Mouse (Mus musculus) cortical plate, adult 2 months (tissue): ENCODE data around the gene Fxyd5. TPM values are rescaled to one million over a fixed set of nuclear protein-coding genes. Genes with fewer than 3 reads are reported as not detected.
A peak's percentile ranks its signal among the peaks of the same experiment; 100 is the strongest.

ENCODE experiments used
- H3K27ac ChIP-seq: fragments of 200-500 bp; 2 replicates; pipeline ENCODE4 v1.5.1; 2012; ENCODE audit warnings: low read length, control low read depth, inconsistent platforms; ENCODE audit not compliant: insufficient read depth
- H3K4me1 ChIP-seq: fragments of 200-500 bp; 2 replicates; pipeline ENCODE4 v1.6.1; 2011; ENCODE audit warnings: low read length; ENCODE audit not compliant: control insufficient read depth, insufficient read depth
- H3K4me3 ChIP-seq: fragments of 200-500 bp; 2 replicates; pipeline ENCODE4 v1.5.1; 2011; ENCODE audit warnings: mild to moderate bottlenecking, low read length, control low read depth; ENCODE audit not compliant: insufficient read depth
- CTCF ChIP-seq: fragments of 200-500 bp; IDR thresholded peaks from 2 replicates; pipeline ENCODE4 v1.5.1; 2011; ENCODE audit warnings: mild to moderate bottlenecking, control low read depth, low read length; ENCODE audit not compliant: insufficient read depth; ENCODE audit errors: extremely low read depth
- POLR2A ChIP-seq: fragments of 200-500 bp; IDR thresholded peaks from 2 replicates; pipeline ENCODE4 v1.6.1; 2011; ENCODE audit warnings: mild to moderate bottlenecking, low read length, control low read depth; ENCODE audit not compliant: insufficient read depth; ENCODE audit errors: extremely low read depth
- polyA plus RNA-seq: library from polyadenylated mRNA; depleted of rRNA; stranded (reverse); fragments of >200 nt; gene quantifications from 2 replicates; pipeline ENCODE4 v1.2.3, GENCODE M21; 2012

Fxyd5 gene
- polyA plus RNA-seq, 1 experiment = 62.8 TPM

GRCm38 (mm10) chr7:31056448-31056847 lies 14.2 kb upstream of the Fxyd5 start:
- no peak for TF ChIP-seq POLR2A
- TF ChIP-seq CTCF = no peak
- Histone ChIP-seq H3K4me1 (0 out of 2 replicates have a peak, but pooled peaks cover 2% of the 10 kb centered on the region), H3K4me3 (no peak overlapping the region), H3K27ac (no peak overlapping the region)

GRCm38 (mm10) chr7:31055883-31056282 lies 13.6 kb upstream of the Fxyd5 start:
- Histone ChIP-seq H3K27ac (no peak overlapping the region), H3K4me3 (no peak overlapping the region), H3K4me1 (0 out of 2 replicates have a peak, but pooled peaks cover 2% of the 10 kb centered on the region)
- no peak for TF ChIP-seq POLR2A
- TF ChIP-seq CTCF = no peak

GRCm38 (mm10) chr7:31055354-31055824 lies 13.1 kb upstream of the Fxyd5 start:
- TF ChIP-seq POLR2A = no peak
- TF ChIP-seq CTCF = no peak
- H3K27ac ChIP-seq = peak overlapping the region; percentile 38
- peak overlapping the region; percentile 7; the same call in 1 of the 2 replicates for H3K4me3 ChIP-seq
- H3K4me1 ChIP-seq = no peaks in the 10 kb centered on the region

- no peak for TF ChIP-seq POLR2A
- TF ChIP-seq CTCF = no peak
- Histone ChIP-seq H3K27ac (peak overlapping the region; percentile 38), H3K4me1 (no peaks in the 10 kb centered on the region), H3K4me3 (peak overlapping the region; percentile 7; the same call in 1 of the 2 replicates)
Observed at GRCm38 (mm10) chr7:31054661-31055320, 12.5 kb upstream of the Fxyd5 start.

GRCm38 (mm10) chr7:31053882-31054447 lies 11.7 kb upstream of the Fxyd5 start:
- TF ChIP-seq POLR2A (no peak), CTCF (no peak)
- H3K27ac ChIP-seq = peak overlapping the region; percentile 38; the same call in 1 of the 2 replicates
- no peaks in the 10 kb centered on the region; the same call in 1 of the 2 replicates for H3K4me1 ChIP-seq
- peak overlapping the region; percentile 85; the same call in 1 of the 2 replicates for H3K4me3 ChIP-seq

GRCm38 (mm10) chr7:31052636-31053434 lies 10.6 kb upstream of the Fxyd5 start:
- TF ChIP-seq CTCF = no peak
- no peak; the same call in 1 of the 2 replicates for TF ChIP-seq POLR2A
- peak overlapping the region; percentile 83 for H3K27ac ChIP-seq
- peak overlapping the region; percentile 85 for H3K4me3 ChIP-seq
- H3K4me1 ChIP-seq = no peaks in the 10 kb centered on the region; the same call in 1 of the 2 replicates

- H3K4me1 ChIP-seq = no peaks in the 10 kb centered on the region; the same call in 1 of the 2 replicates
- H3K4me3 ChIP-seq = peak overlapping the region; percentile 85
- H3K27ac ChIP-seq = peak overlapping the region; percentile 83; the same call in 1 of the 2 replicates
- no peak for TF ChIP-seq CTCF
- peak; percentile 40; the same call in 1 of the 2 replicates for TF ChIP-seq POLR2A
Observed at GRCm38 (mm10) chr7:31052251-31052635, 10.0 kb upstream of the Fxyd5 start.

- TF ChIP-seq CTCF (no peak), POLR2A (no peak)
- H3K4me3 ChIP-seq = peak within 1 kb of the TSS; percentile 85
- no peaks in the 10 kb centered on the region; the same call in 1 of the 2 replicates for H3K4me1 ChIP-seq
- H3K27ac ChIP-seq = peak within 1 kb of the TSS; percentile 83
Observed at GRCm38 (mm10) chr7:31051321-31052021, 9.2 kb upstream of the Fxyd5 start, which contains the start of gene Fxyd7. TSS of gene Fxyd7 (minus strand) at chr7:31051467.

GRCm38 (mm10) chr7:31050921-31051320 lies 8.6 kb upstream of the Fxyd5 start:
- H3K4me3 ChIP-seq = peak overlapping the region; percentile 85
- no peaks in the 10 kb centered on the region; the same call in 1 of the 2 replicates for H3K4me1 ChIP-seq
- TF ChIP-seq POLR2A (0 out of 2 replicates have a peak, but pooled peaks have one; percentile 41), CTCF (no peak)
- peak overlapping the region; percentile 65 for H3K27ac ChIP-seq
